Mouse (Mus musculus) cerebellum, adult 2 months (tissue): Measurements from ENCODE around the gene Mark4. TPM values are rescaled to one million over a fixed set of nuclear protein-coding genes. Genes with fewer than 3 reads are reported as not detected.

Source experiments
- DNase-seq, 2 experiments: peaks; one replicate each; pipeline ENCODE4 v3.0.0; 2021
- H3K27ac ChIP-seq: fragments of 200-500 bp; 2 replicates; pipeline ENCODE4 v1.5.1; 2012; ENCODE audit warnings: low read length, control low read depth, inconsistent platforms; ENCODE audit not compliant: insufficient read depth
- H3K27me3 ChIP-seq: fragments of 200-500 bp; 2 replicates; pipeline ENCODE4 v1.6.1; 2012; ENCODE audit warnings: inconsistent platforms, mild to moderate bottlenecking, low read length, moderate library complexity; ENCODE audit not compliant: control insufficient read depth, insufficient read depth
- H3K4me1 ChIP-seq: fragments of 200-500 bp; 2 replicates; pipeline ENCODE4 v1.6.1; 2011; ENCODE audit warnings: low read length; ENCODE audit not compliant: control insufficient read depth, insufficient read depth
- H3K4me3 ChIP-seq: fragments of 200-500 bp; replicated peaks from 2 replicates; pipeline ENCODE3; 2011; ENCODE audit warnings: mild to moderate bottlenecking, low read depth, low read length, control low read depth; ENCODE audit not compliant: insufficient read depth
- CTCF ChIP-seq: fragments of 200-500 bp; IDR thresholded peaks from 2 replicates; pipeline ENCODE4 v1.5.1; 2011; ENCODE audit warnings: low read depth, mild to moderate bottlenecking, control low read depth, low read length, moderate library complexity, borderline replicate concordance; ENCODE audit not compliant: insufficient read depth
- POLR2A ChIP-seq: fragments of 200-500 bp; IDR thresholded peaks from 2 replicates; pipeline ENCODE4 v1.6.1; 2011; ENCODE audit warnings: low read length, control low read depth, borderline replicate concordance; ENCODE audit not compliant: insufficient read depth
- WGBS: fragments of 180-500 bp; shearing (Covaris S2); methylation state at CpG from one replicate; pipeline ENCODE4 v1.1.7; 2018; 5-methylcytosine and 5-hydroxymethylcytosine counted together
- polyA plus RNA-seq: library from polyadenylated mRNA; depleted of rRNA; stranded (reverse); fragments of >200 nt; gene quantifications from 2 replicates; pipeline ENCODE4 v1.2.3, GENCODE M21; 2012; rRNA removed

The Mark4 gene
- polyA plus RNA-seq, 1 experiment = 50.3 TPM

DNA sequence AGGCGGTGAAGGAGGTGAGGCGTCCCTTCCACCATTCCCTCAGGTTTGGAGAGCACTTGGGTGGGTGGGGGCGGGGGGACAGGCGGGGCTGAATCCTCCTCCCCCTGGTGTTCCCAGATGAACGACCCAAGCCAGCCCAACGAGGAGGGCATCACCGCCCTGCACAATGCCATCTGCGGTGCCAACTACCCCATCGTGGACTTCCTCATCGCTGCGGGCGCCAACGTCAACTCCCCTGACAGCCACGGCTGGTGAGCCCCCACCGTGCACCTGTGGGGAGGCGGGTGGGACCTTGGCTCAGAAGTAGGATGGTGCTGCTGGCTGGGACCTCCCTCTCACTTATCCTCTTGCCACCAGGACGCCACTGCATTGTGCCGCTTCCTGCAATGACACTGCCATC is 83.3 kb downstream of the Mark4 start:
- TF ChIP-seq POLR2A (no peak), CTCF (no peak)
- no peak for DNase-seq
- WGBS = 80% methylated on average over 18 of the region's 18 CpGs
- H3K27me3 ChIP-seq = no peaks in the 10 kb centered on the region
- no peak overlapping the region for H3K27ac ChIP-seq
- H3K4me3 ChIP-seq = no peak overlapping the region
- H3K4me1 ChIP-seq = no peaks in the 10 kb centered on the region

Other genes starting within 250 kb of the Mark4 start
- 4.3 and 5.1 TPM in 2 replicates for gene Gpr4, start 246.3 kb downstream of the Mark4 start, polyA plus RNA-seq
- 39.1 and 40.1 TPM in 2 replicates for gene Opa3, start 230.5 kb downstream of the Mark4 start, polyA plus RNA-seq
- 30.8 and 32.9 TPM in 2 replicates for gene Vasp, start 187.0 kb downstream of the Mark4 start, polyA plus RNA-seq
- 1.1 and 2.0 TPM in 2 replicates for gene Ppm1n, start 178.8 kb downstream of the Mark4 start, polyA plus RNA-seq
- 96.9 and 101 TPM in 2 replicates for gene Rtn2, start 176.2 kb downstream of the Mark4 start, polyA plus RNA-seq
- 0.67 and 0.71 TPM in 2 replicates for gene Fosb, start 148.8 kb downstream of the Mark4 start, polyA plus RNA-seq
- 52.2 and 53.9 TPM in 2 replicates for gene Ercc1, start 114.0 kb downstream of the Mark4 start, polyA plus RNA-seq
- gene Cd3eap, start 99.3 kb downstream of the Mark4 start, polyA plus RNA-seq = 12.6 and 12.7 TPM in 2 replicates
- 4.1 and 4.8 TPM in 2 replicates for gene Ppp1r13l, start 99.1 kb downstream of the Mark4 start, polyA plus RNA-seq
- gene Ercc2, start 76.8 kb downstream of the Mark4 start, polyA plus RNA-seq = 45.0 and 46.3 TPM in 2 replicates
- 1.7 and 2.1 TPM in 2 replicates for gene Klc3, start 54.7 kb downstream of the Mark4 start, polyA plus RNA-seq
- gene Ckm, start 54.0 kb downstream of the Mark4 start, polyA plus RNA-seq = 0.08 and 0.11 TPM in 2 replicates
- gene Exoc3l2, start 4.5 kb upstream of the Mark4 start, polyA plus RNA-seq = 0.21 and 0.57 TPM in 2 replicates
- gene Bloc1s3, start 49.5 kb upstream of the Mark4 start, polyA plus RNA-seq = 8.6 and 9.2 TPM in 2 replicates
- gene Trappc6a, start 49.6 kb upstream of the Mark4 start, polyA plus RNA-seq = 23.0 and 26.2 TPM in 2 replicates
- gene Nkpd1, start 59.0 kb upstream of the Mark4 start, polyA plus RNA-seq = 1.3 and 1.8 TPM in 2 replicates
- 134 and 136 TPM in 2 replicates for gene Ppp1r37, start 104.3 kb upstream of the Mark4 start, polyA plus RNA-seq
- gene Zfp296, start 118.5 kb upstream of the Mark4 start, polyA plus RNA-seq = 3.4 and 4.0 TPM in 2 replicates
- gene Gemin7, start 118.8 kb upstream of the Mark4 start, polyA plus RNA-seq = 86.1 and 87.2 TPM in 2 replicates
- 151 and 152 TPM in 2 replicates for gene Clasrp, start 145.7 kb upstream of the Mark4 start, polyA plus RNA-seq
- gene Relb, start 170.6 kb upstream of the Mark4 start, polyA plus RNA-seq = 4.7 and 5.8 TPM in 2 replicates
- 158 and 159 TPM in 2 replicates for gene Clptm1, start 206.2 kb upstream of the Mark4 start, polyA plus RNA-seq
- not detected in 2 replicates for gene Apoc2, start 219.1 kb upstream of the Mark4 start, polyA plus RNA-seq
- not detected in 2 replicates for gene Gm44805, start 222.6 kb upstream of the Mark4 start, polyA plus RNA-seq
- gene Apoc4, start 222.7 kb upstream of the Mark4 start, polyA plus RNA-seq = not detected in 2 replicates
- 5.1 and 6.6 TPM in 2 replicates for gene Apoc1, start 233.8 kb upstream of the Mark4 start, polyA plus RNA-seq
- 2,800 and 2,936 TPM in 2 replicates for gene Apoe, start 240.4 kb upstream of the Mark4 start, polyA plus RNA-seq